Mouse (Mus musculus): ENCODE data around the gene Kdelr2.

Gene Kdelr2

GRCm38 (mm10) chr5:143401556-143401955, 2.1 kb upstream of the Kdelr2 start:
- DNase-seq (ENCODE audit: extremely low read depth, low read depth) = peak; percentile 56

GRCm38 (mm10) chr5:143404148-143404930, 701 bp downstream of the Kdelr2 start:
- no peak for DNase-seq (ENCODE audit: extremely low read depth, low read depth)

- no peak for DNase-seq (ENCODE audit: extremely low read depth, low read depth)
These were observed 1.6 kb downstream of the Kdelr2 start for GRCm38 (mm10) chr5:143405200-143405599.

GRCm38 (mm10) chr5:143406548-143406947, 2.9 kb downstream of the Kdelr2 start:
- DNase-seq (ENCODE audit: extremely low read depth, low read depth) = no peak

GRCm38 (mm10) chr5:143409239-143409638, 5.6 kb downstream of the Kdelr2 start:
- peak; percentile 97 for DNase-seq (ENCODE audit: extremely low read depth, low read depth)

- no peak for DNase-seq (ENCODE audit: extremely low read depth, low read depth)
These were observed 7.3 kb downstream of the Kdelr2 start for GRCm38 (mm10) chr5:143410841-143411395.

GRCm38 (mm10) chr5:143421484-143421883, 17.8 kb downstream of the Kdelr2 start:
- DNase-seq (ENCODE audit: extremely low read depth, low read depth) = no peak

GRCm38 (mm10) chr5:143422990-143423389, 19.4 kb downstream of the Kdelr2 start:
- no peak for DNase-seq (ENCODE audit: extremely low read depth, low read depth)

GRCm38 (mm10) chr5:143423899-143424519, 20.4 kb downstream of the Kdelr2 start:
- DNase-seq (ENCODE audit: extremely low read depth, low read depth) = no peak

- DNase-seq (ENCODE audit: extremely low read depth, low read depth) = no peak
These were observed 30.8 kb downstream of the Kdelr2 start for GRCm38 (mm10) chr5:143434421-143434820.

- DNase-seq (ENCODE audit: extremely low read depth, low read depth) = no peak
These were observed 37.7 kb downstream of the Kdelr2 start for GRCm38 (mm10) chr5:143441298-143441697.

- DNase-seq (ENCODE audit: extremely low read depth, low read depth) = peak; percentile 32
These were observed 38.1 kb downstream of the Kdelr2 start for GRCm38 (mm10) chr5:143441753-143442152.

- no peak for DNase-seq (ENCODE audit: extremely low read depth, low read depth)
These were observed 60.0 kb downstream of the Kdelr2 start for GRCm38 (mm10) chr5:143463671-143464070.

GRCm38 (mm10) chr5:143464100-143464756, 60.6 kb downstream of the Kdelr2 start, which contains the start of gene Daglb:
TSS of gene Daglb (plus strand) at chr5:143464584.
- peak; percentile 67 for DNase-seq (ENCODE audit: extremely low read depth, low read depth)

GRCm38 (mm10) chr5:143464757-143465118, 61.1 kb downstream of the Kdelr2 start:
- DNase-seq (ENCODE audit: extremely low read depth, low read depth) = no peak

- no peak for DNase-seq (ENCODE audit: extremely low read depth, low read depth)
These were observed 61.8 kb downstream of the Kdelr2 start for GRCm38 (mm10) chr5:143465156-143466085.

- DNase-seq (ENCODE audit: extremely low read depth, low read depth) = no peak
These were observed 63.4 kb downstream of the Kdelr2 start for GRCm38 (mm10) chr5:143466891-143467669.

- DNase-seq (ENCODE audit: extremely low read depth, low read depth) = no peak
These were observed 64.3 kb downstream of the Kdelr2 start for GRCm38 (mm10) chr5:143467931-143468330.

GRCm38 (mm10) chr5:143469628-143470027, 66.0 kb downstream of the Kdelr2 start:
- no peak for DNase-seq (ENCODE audit: extremely low read depth, low read depth)

Measured in MEL-GATA-1-ER (cell line).